Mouse (Mus musculus) testis, adult 2 months (tissue): ENCODE data around the gene Plcb1.

Experiments
- CTCF ChIP-seq: fragments of 200-500 bp; IDR thresholded peaks from 2 replicates; pipeline ENCODE4 v1.5.1; 2012; ENCODE audit warnings: low read depth, mild to moderate bottlenecking, inconsistent platforms, low read length, moderate library complexity; ENCODE audit not compliant: control insufficient read depth, insufficient read depth, insufficient replicate concordance
- POLR2A ChIP-seq: fragments of 200-500 bp; IDR thresholded peaks from 2 replicates; pipeline ENCODE4 v1.6.1; 2012; ENCODE audit warnings: low read depth, mild to moderate bottlenecking, inconsistent platforms, low read length, moderate library complexity; ENCODE audit not compliant: control insufficient read depth

DNA sequence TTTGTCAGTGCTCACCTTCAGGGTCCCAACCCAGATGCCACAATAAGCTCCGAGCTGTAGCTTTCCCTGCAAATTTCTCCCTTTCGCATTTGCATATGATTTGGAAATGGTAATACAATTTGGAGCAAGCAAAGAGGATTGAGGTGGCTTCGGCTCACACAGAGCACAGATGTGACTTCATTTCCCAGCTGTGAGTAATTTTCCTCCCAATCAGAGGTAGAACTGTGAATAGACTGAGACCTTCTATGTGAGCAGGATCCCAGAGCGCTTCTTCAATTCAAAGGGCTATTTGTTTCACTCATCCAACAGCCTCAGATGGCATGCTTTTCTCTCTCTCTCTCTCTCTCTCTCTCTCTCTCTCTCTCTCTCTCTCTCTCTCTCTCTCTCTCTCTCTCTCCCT is 367.4 kb downstream of the Plcb1 start:
- TF ChIP-seq CTCF (no peak), POLR2A (no peak)
